Mouse (Mus musculus) naive thymus-derived CD4-positive, alpha-beta T cell, adult 2 months (primary cell): ENCODE data around the gene Actrt2.

Source experiments
- DNase-seq: peaks from one replicate; pipeline ENCODE4 v3.0.0-alpha.2; 2011; ENCODE audit warnings: low read depth

Gene Actrt2

GRCm38 (mm10) chr4:154638320-154638886 lies 29.3 kb downstream of the Actrt2 start:
- no peak for DNase-seq

GRCm38 (mm10) chr4:154637468-154638319 lies 30.0 kb downstream of the Actrt2 start:
- DNase-seq: no peak

GRCm38 (mm10) chr4:154636721-154637311 lies 30.9 kb downstream of the Actrt2 start, which contains the start of gene Prdm16:
Gene Prdm16, minus strand, starts transcription at chr4:154636873.
- DNase-seq: no peak

- no peak for DNase-seq
These were observed 31.6 kb downstream of the Actrt2 start for GRCm38 (mm10) chr4:154636053-154636433.

- DNase-seq: no peak
These were observed 32.2 kb downstream of the Actrt2 start for GRCm38 (mm10) chr4:154635241-154636052.

GRCm38 (mm10) chr4:154634470-154635240 lies 33.0 kb downstream of the Actrt2 start:
- no peak for DNase-seq

- no peak for DNase-seq
These were observed 33.7 kb downstream of the Actrt2 start for GRCm38 (mm10) chr4:154634001-154634400.

GRCm38 (mm10) chr4:154632800-154633764 lies 34.6 kb downstream of the Actrt2 start:
- no peak for DNase-seq

GRCm38 (mm10) chr4:154630763-154631162 lies 36.9 kb downstream of the Actrt2 start:
- DNase-seq: no peak

GRCm38 (mm10) chr4:154627419-154628142 lies 40.1 kb downstream of the Actrt2 start:
- DNase-seq: no peak

- DNase-seq: no peak
These were observed 41.4 kb downstream of the Actrt2 start for GRCm38 (mm10) chr4:154626282-154626681.

GRCm38 (mm10) chr4:154625710-154626109 lies 42.0 kb downstream of the Actrt2 start:
- DNase-seq: no peak

- no peak for DNase-seq
These were observed 44.4 kb downstream of the Actrt2 start for GRCm38 (mm10) chr4:154623241-154623640.

GRCm38 (mm10) chr4:154622521-154622920 lies 45.1 kb downstream of the Actrt2 start:
- DNase-seq: no peak
